Mouse (Mus musculus) E14TG2a.4 (cell line): Measurements from ENCODE around the gene Zfpm1.

Experiments used
- CTCF ChIP-seq: conservative IDR thresholded peaks from 2 replicates; pipeline ENCODE4 v1.5.1; 2014; ENCODE audit warnings: low read length
- NANOG ChIP-seq: IDR thresholded peaks from 2 replicates; pipeline ENCODE4 v1.6.1; 2014; ENCODE audit warnings: borderline replicate concordance, low read length, mixed read lengths
- POU5F1 ChIP-seq: IDR thresholded peaks from 2 replicates; pipeline ENCODE4 v1.6.1; 2014; ENCODE audit warnings: low read length, borderline replicate concordance

DNA sequence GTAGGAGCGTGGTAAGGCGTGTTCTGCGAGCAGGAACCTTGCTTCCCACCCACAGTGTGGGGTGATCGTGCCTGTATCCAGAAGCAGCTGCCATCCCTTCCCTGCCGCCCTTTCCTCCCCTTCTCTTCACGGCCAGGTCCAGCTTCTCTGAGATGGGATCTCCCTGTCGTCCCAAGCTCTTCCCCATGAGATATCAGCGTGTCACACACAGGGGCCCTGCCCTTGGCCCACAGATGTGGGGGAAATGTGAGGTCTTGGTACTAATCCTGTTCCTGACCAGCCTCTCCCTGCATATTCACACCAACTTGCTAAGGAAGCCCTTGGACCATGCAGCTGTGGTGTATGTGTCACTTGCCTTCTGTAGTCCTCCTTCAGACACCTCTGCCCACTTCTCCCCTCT, 5.8 kb downstream of the Zfpm1 start:
- TF ChIP-seq CTCF (no peak), POU5F1 (no peak), NANOG (no peak)
